Mouse (Mus musculus) embryo, embryonic 11.5 days (tissue): ENCODE measurements at regions not wholly inside any gene's neighbourhood (a gene's known extent, or its start where the extent isn't known, plus 50 kb on each side); places are given as distances from the start of the nearest gene placed in this dataset.

ENCODE experiments used
- DNase-seq: peaks from one replicate; pipeline ENCODE4 v3.0.0-alpha.2; 2012; ENCODE audit warnings: low read depth, low spot score

GRCm38 (mm10) chr8:26283957-26284356 is 164.6 kb downstream of the Gm45692 start:
- no peak for DNase-seq

DNA sequence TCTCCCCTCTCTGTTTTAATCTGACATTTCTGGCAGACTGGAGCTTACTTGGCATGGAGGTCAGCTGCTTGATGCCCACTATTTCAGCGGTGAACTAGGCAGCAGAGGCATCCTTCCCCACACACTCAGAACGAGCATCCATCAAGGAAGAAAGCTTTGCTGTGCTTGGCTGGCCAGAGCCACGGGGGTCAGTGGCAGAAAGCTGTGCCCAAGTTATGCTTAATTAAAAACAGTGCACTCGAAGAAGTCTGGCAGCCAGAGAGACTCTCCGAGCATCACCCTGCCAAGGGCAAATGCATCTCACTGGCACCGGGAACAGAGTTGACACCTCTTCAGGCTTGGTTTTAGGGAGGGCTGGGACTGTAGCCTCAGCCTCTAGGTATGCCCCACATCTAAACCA is 168.3 kb downstream of the Gm45692 start:
- DNase-seq: no peak

DNA sequence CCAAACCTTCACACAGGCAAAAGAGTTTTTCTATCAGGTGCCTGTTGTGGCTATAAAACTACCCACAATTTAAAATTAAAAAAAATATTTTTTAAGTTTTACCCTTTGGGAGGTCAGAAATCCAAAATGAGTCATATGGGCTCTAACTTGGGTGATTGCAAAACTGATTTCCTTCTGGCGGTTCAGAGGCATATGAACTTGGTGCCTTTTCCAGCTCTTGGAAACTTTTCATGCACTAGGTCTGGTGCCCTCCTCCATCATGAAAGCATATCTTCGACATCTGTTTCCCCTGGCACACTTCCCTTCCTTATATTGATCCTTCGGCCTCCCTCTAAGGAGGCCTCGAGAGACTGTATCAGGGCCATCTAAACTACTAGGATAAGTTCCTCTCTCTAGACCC is 168.8 kb downstream of the Gm45692 start:
- no peak for DNase-seq

- no peak for DNase-seq
Measured at GRCm38 (mm10) chr8:26298066-26298804, 178.9 kb downstream of the Gm45692 start.

- DNase-seq: no peak
Measured at GRCm38 (mm10) chr8:26300246-26300645, 180.9 kb downstream of the Gm45692 start.

DNA sequence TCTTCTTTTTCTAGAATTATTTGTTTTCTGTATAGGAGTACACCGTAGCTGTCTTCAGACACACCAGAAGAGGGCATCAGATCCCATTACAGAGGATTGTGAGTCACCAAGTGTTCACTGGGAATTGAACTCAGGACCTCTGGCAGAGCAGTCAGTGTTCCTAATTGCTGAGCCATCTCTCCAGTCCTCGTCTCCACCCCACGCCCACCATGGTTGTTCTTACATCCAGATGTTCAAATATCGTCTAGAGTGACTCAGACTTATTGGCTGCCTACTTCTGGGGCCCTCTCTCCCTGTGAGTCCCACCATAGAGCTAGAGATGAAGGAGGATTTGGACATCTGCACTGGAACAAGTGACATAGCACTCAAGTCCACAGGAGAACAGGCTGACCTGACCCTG is 182.6 kb downstream of the Gm45692 start:
- no peak for DNase-seq

GRCm38 (mm10) chr8:26304566-26304965 is 185.2 kb downstream of the Gm45692 start:
- DNase-seq: no peak

- DNase-seq: peak; percentile 50
Measured at GRCm38 (mm10) chr8:26305061-26305879, 185.9 kb downstream of the Gm45692 start.

DNA sequence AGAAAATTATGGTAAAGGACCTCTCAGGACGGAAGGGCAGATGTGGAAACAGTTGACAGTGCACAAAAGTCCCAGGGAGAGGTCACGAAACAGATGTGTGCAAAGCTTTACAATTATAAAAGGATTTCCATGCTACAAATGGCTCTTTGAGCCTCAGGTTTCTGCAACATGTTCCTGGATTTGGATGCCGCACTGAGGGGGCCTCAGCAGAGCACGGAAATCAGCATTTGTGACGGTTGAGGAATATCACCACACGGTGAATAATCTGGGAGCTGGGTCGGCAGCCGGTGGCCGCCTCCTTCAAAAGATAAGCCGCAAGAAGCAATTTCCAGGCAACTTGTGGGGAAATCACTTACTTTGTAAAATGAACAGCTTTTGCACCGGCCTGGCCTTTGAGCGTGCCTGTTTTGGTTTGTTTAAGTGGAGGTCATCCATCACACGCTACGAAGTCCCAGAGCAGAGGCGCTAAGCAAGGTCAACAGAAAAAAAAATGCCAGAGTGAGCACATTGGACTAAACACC is 188.8 kb downstream of the Gm45692 start:
- peak; percentile 29 for DNase-seq

- no peak for DNase-seq
Measured at GRCm38 (mm10) chr8:26309764-26310163, 190.4 kb downstream of the Gm45692 start.

GRCm38 (mm10) chr8:26323606-26324350 is 204.4 kb downstream of the Gm45692 start:
- no peak for DNase-seq

- no peak for DNase-seq
Measured at GRCm38 (mm10) chr8:26324606-26325005, 205.3 kb downstream of the Gm45692 start.

GRCm38 (mm10) chr8:26329813-26330212 is 210.5 kb downstream of the Gm45692 start:
- no peak for DNase-seq

GRCm38 (mm10) chr8:26336906-26337650 is 217.7 kb downstream of the Gm45692 start:
- DNase-seq: no peak

- peak; percentile 67 for DNase-seq
Measured at GRCm38 (mm10) chr8:26345078-26345477, 225.7 kb downstream of the Gm45692 start.

- DNase-seq: no peak
Measured at GRCm38 (mm10) chr8:26349231-26349630, 229.9 kb downstream of the Gm45692 start.

DNA sequence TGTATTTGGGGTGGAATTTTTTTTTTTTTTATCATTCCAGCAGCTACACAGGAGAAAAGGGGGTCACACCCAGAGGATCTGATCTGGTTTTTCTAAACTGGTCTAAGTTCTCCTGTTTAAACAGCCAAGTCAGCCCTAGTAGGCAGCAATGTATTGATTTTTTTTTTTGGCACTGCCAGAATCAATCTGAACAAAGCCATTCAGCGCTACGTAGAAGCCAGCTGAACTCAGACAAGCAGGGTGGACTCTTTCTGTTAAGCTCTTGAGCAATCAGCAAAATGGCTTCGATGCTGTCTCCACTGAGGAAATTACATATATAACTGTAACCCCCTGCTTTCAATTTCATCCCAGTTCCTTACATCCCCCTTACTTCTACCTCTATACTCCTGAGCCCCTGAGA is 230.5 kb downstream of the Gm45692 start:
- no peak for DNase-seq

DNA sequence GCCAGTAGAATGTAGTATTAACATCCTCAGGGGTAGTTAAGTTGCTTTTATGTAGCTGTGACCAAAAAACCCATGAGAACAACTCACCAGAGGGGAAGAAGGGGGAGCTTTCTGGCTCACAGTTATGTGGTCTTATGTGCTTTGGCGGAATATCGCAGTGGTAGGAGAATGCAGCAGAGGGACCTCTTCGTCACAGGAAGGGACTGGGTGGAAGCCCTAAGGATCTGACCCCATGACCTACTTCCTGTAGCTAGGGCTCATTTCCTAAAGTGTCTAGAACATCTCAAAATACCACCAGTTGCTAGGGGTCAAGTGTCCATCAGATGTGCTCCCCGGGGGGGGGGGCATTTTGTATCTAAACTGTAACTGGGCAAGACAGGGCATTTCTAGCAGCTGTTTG is 231.3 kb downstream of the Gm45692 start:
- no peak for DNase-seq

- peak; percentile 35 for DNase-seq
Measured at GRCm38 (mm10) chr8:26351643-26352540, 232.6 kb downstream of the Gm45692 start.

DNA sequence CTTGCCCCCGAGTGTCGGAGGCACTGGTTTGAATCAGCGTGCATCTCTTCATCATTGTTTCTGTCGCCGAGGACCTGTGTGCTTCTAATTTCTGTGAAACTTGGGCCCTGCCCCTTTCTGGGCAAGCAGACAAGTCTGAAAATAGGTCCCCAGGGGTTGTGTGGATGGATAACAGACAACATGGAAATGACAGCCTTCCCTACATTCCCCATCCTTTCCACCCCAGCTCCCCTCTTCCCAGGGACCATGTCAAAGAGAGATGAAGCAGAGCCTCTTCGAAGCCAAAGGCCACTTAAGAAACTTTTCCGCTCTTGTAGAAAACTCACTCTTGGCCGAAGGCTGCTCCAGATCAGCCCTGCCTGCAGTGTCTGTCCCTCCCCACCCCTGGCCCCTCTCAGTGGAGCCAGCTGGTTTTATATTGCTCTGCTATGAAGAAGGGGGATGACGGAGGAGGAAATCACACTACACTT is 233.2 kb downstream of the Gm45692 start:
- peak; percentile 29 for DNase-seq
